15 mouse cellular contexts compared by ENCODE assay signal in the genomic region with DNA sequence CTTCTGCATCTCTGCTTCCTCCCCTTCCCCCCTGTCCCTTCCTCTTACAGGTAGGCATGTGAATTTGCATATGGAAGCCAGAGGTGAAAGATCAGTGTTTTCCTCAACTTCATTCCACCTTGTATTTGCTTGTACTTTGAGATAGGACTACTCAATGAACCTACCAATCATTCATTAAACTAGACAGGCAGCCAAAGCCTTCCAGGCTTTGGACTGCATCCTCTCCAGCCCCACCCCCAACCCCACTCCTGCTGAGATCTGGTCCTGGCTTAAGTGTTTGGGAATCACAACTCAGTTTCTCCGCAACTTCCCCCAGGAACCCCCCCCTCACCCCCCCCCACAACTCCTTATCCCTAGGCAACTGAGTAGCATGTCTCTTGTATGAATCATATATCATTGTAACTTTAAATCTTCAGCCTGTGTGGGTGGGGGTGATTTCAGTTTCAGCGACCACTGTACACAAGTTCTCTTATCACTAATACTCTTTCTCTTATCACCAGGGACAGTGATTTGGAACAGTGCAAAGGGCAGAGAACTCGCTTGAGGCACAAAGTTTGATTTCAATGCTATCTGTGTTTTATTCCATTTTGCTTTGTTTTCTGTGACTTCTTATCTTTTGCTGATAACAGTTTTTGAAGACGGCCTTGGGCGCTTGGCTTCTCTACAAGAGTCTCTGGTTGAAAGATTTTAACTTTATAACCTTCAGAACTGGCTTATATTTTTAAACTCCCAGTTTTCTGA. TPM values are rescaled to one million over a fixed set of nuclear protein-coding genes. Genes with fewer than 3 reads are reported as not detected.
DNase-seq lines count a peak whose midpoint lies in the region; ATAC-seq and TF ChIP-seq lines count a peak whose summit lies in the region.
"Had no signal": no experiment of that assay in that cellular context is flagged by ENCODE, and none has a peak within 500 bp of the region (broad histone marks: within the 10 kb centered on the region; RNA-seq: fewer than 3 reads in every experiment).

No protein-coding gene starts in this region.

- TF ChIP-seq POLR2A in kidney, adult 2 months (IDR thresholded peaks at IDR 0.05; ENCODE audit: low read depth, low read length) = no peak

- no peak overlapping the region for H3K4me2 ChIP-seq in liver, embryonic 13.5 days
- no peak overlapping the region for H3K4me2 ChIP-seq in midbrain, postnatal 0 days (ENCODE audit: low read depth, low read length, poor library complexity, severe bottlenecking)
- no peak overlapping the region for H3K4me2 ChIP-seq in hindbrain, embryonic 13.5 days
- H3K4me2 ChIP-seq: forebrain, embryonic 15.5 days had no signal

- H3K9me3 ChIP-seq in G1E (replicated peaks) = no peaks in the 10 kb centered on the region
- H3K9me3 ChIP-seq in liver, embryonic 13.5 days (replicated peaks) = no peaks in the 10 kb centered on the region
- no peaks in the 10 kb centered on the region for H3K9me3 ChIP-seq in midbrain, postnatal 0 days (ENCODE audit: low read length)
- H3K9me3 ChIP-seq in hindbrain, embryonic 13.5 days = no peaks in the 10 kb centered on the region
- H3K9me3 ChIP-seq: forebrain, embryonic 15.5 days; hindbrain, embryonic 10.5 days had no signal

- H3K27ac ChIP-seq in kidney, adult 2 months (ENCODE audit: insufficient read depth, low read depth, low read length) = no peak overlapping the region
- no peak overlapping the region for H3K27ac ChIP-seq in liver, embryonic 13.5 days
- H3K27ac ChIP-seq in midbrain, postnatal 0 days (ENCODE audit: low read depth, low read length) = no peak overlapping the region
- no peak overlapping the region for H3K27ac ChIP-seq in hindbrain, embryonic 13.5 days
- H3K27ac ChIP-seq: forebrain, embryonic 15.5 days; hindbrain, embryonic 10.5 days had no signal

- H3K4me3 ChIP-seq in kidney, adult 2 months (ENCODE audit: insufficient read depth, low read depth, low read length) = no peak overlapping the region
- no peak overlapping the region for H3K4me3 ChIP-seq in G1E (ENCODE audit: low read depth, low read length)
- no peak overlapping the region for H3K4me3 ChIP-seq in liver, embryonic 13.5 days (replicated peaks)
- H3K4me3 ChIP-seq in midbrain, postnatal 0 days (ENCODE audit: low read depth, low read length) = no peak overlapping the region
- no peak overlapping the region for H3K4me3 ChIP-seq in hindbrain, embryonic 13.5 days
- H3K4me3 ChIP-seq: forebrain, embryonic 15.5 days; hindbrain, embryonic 10.5 days had no signal

- peak; percentile 54; the same call in 1 of the 2 replicates for ATAC-seq in G1E (ENCODE audit: extremely low read depth, insufficient number of reproducible peaks, low FRiP score, poor library complexity, severe bottlenecking)
- peak; percentile 79 for ATAC-seq in liver, embryonic 13.5 days (ENCODE audit: low read depth)
- no peak for ATAC-seq in midbrain, postnatal 0 days (ENCODE audit: low FRiP score)
- no peak for ATAC-seq in hindbrain, embryonic 13.5 days (ENCODE audit: low FRiP score)
- ATAC-seq: forebrain, embryonic 15.5 days had no signal

- no peaks in the 10 kb centered on the region for H3K4me1 ChIP-seq in kidney, adult 2 months (ENCODE audit: control insufficient read depth, insufficient read depth, low read length)
- H3K4me1 ChIP-seq in G1E (ENCODE audit: insufficient read depth, low read depth, low read length) = peaks cover 8% of the 10 kb centered on the region
- H3K4me1 ChIP-seq in liver, embryonic 13.5 days (replicated peaks) = no peaks in the 10 kb centered on the region
- no peaks in the 10 kb centered on the region for H3K4me1 ChIP-seq in midbrain, postnatal 0 days (ENCODE audit: insufficient read depth, low read length)
- H3K4me1 ChIP-seq in hindbrain, embryonic 13.5 days (replicated peaks) = no peaks in the 10 kb centered on the region
- H3K4me1 ChIP-seq: forebrain, embryonic 15.5 days; hindbrain, embryonic 10.5 days had no signal

- H3K9ac ChIP-seq in liver, embryonic 13.5 days = no peak overlapping the region
- H3K9ac ChIP-seq in midbrain, postnatal 0 days (replicated peaks; ENCODE audit: low read length, poor library complexity, severe bottlenecking) = no peak overlapping the region
- H3K9ac ChIP-seq in hindbrain, embryonic 13.5 days = no peak overlapping the region
- H3K9ac ChIP-seq: forebrain, embryonic 15.5 days had no signal

- no peak for TF ChIP-seq CTCF in kidney, adult 2 months (conservative IDR thresholded peaks at IDR 0.05; ENCODE audit: insufficient read depth, insufficient read length, low read depth, low read length)
- no peak for TF ChIP-seq CTCF in G1E (IDR thresholded peaks at IDR 0.05; ENCODE audit: low read depth, low read length)
- TF ChIP-seq CTCF in midbrain, postnatal 0 days (IDR thresholded peaks at IDR 0.05) = no peak

- H3K36me3 ChIP-seq in kidney, adult 2 months (ENCODE audit: control insufficient read depth, insufficient read depth, low read length) = no peaks in the 10 kb centered on the region
- no peaks in the 10 kb centered on the region for H3K36me3 ChIP-seq in G1E (replicated peaks)
- H3K36me3 ChIP-seq in liver, embryonic 13.5 days = no peaks in the 10 kb centered on the region
- no peaks in the 10 kb centered on the region for H3K36me3 ChIP-seq in midbrain, postnatal 0 days (ENCODE audit: insufficient read depth, low read length)
- no peaks in the 10 kb centered on the region for H3K36me3 ChIP-seq in hindbrain, embryonic 13.5 days
- H3K36me3 ChIP-seq: forebrain, embryonic 15.5 days; hindbrain, embryonic 10.5 days had no signal

- no peaks in the 10 kb centered on the region for H3K27me3 ChIP-seq in kidney, adult 2 months (replicated peaks; ENCODE audit: control insufficient read depth, insufficient read depth, low read length)
- H3K27me3 ChIP-seq in G1E (ENCODE audit: insufficient read depth, low read length) = no peaks in the 10 kb centered on the region; the same call in 1 of the 2 replicates
- H3K27me3 ChIP-seq in liver, embryonic 13.5 days = no peaks in the 10 kb centered on the region
- no peaks in the 10 kb centered on the region for H3K27me3 ChIP-seq in midbrain, postnatal 0 days (ENCODE audit: insufficient read depth, low read length)
- no peaks in the 10 kb centered on the region for H3K27me3 ChIP-seq in hindbrain, embryonic 13.5 days
- H3K27me3 ChIP-seq: CH12.LX; forebrain, embryonic 15.5 days had no signal

- WGBS in kidney, adult 2 months = 70% methylated on average over 5 of the region's 5 CpGs
- whole genome bisulfite sequencing in liver, embryonic 13.5 days (ENCODE audit: insufficient replicate concordance) = 31% methylated on average over 5 of the region's 5 CpGs
- 61% methylated on average over 5 of the region's 5 CpGs for WGBS in midbrain, postnatal 0 days
- 66% methylated on average over 5 of the region's 5 CpGs for WGBS in hindbrain, embryonic 13.5 days

- DNase-seq in kidney, adult 2 months = peak; percentile 2
- no peak for DNase-seq in kidney, postnatal 14 days
- DNase-seq in G1E (ENCODE audit: low spot score) = no peak
- peak; percentile 52 to 53 for DNase-seq in adrenal gland, postnatal 36 days
- no peak for DNase-seq in liver, embryonic 13.5 days
- DNase-seq in midbrain, postnatal 0 days (ENCODE audit: low spot score) = no peak
- DNase-seq in lung, postnatal 25 days (ENCODE audit: low spot score) = no peak
- DNase-seq: cerebellum, adult 9-10 months; heart, adult 11 months; lung, postnatal 14 days; thymus, adult 2 months had no signal

RNA-seq across cellular contexts. Expression of a gene that starts 44.7 kb away (rescaled TPM):
- 30.9 and 32.9 TPM in 2 replicates for polyA plus RNA-seq in kidney, adult 2 months (2012; rRNA removed)
- total RNA-seq in G1E (2014; fragmentation: Nextera tagmentation) = 69.5 and 78.0 TPM in 2 replicates
- total RNA-seq in G1E (2017) = 81.0 and 88.8 TPM in 2 replicates
- 33.9 and 35.4 TPM in 2 replicates for polyA plus RNA-seq in G1E (2012)
- total RNA-seq in adrenal gland, postnatal 36 days (2021) = 100 to 1,000 TPM in 1 of 2 experiments, 10 to 100 TPM in 1; 78.2 to 102 TPM
- 65.8 and 69.7 TPM in 2 replicates for polyA plus RNA-seq in liver, embryonic 13.5 days (2015; fragmentation: Nextera tagmentation; extraction: Ambion mirVana)
- 210 and 245 TPM in 2 replicates for total RNA-seq in midbrain, postnatal 0 days (2014; rRNA removed)
- 439 and 502 TPM in 2 replicates for polyA plus RNA-seq in midbrain, postnatal 0 days (2015; fragmentation: Nextera tagmentation; extraction: Ambion mirVana)
- 435 and 450 TPM in 2 replicates for polyA plus RNA-seq in hindbrain, embryonic 13.5 days (2015; fragmentation: Nextera tagmentation; extraction: Ambion mirVana)

Comparison
In these comparisons a context has a peak if more than half of its experiments do, and no peak if none do; other contexts are left out.
1. DNase-seq: peak in kidney, adult 2 months (single experiment) and adrenal gland, postnatal 36 days (2 of 2); none in kidney, postnatal 14 days (single experiment), G1E (single experiment), liver, embryonic 13.5 days (single experiment), midbrain, postnatal 0 days (single experiment) and lung, postnatal 25 days (single experiment).
2. ATAC-seq: peak in G1E (single experiment) and liver, embryonic 13.5 days (single experiment); none in midbrain, postnatal 0 days (single experiment) and hindbrain, embryonic 13.5 days (single experiment).